Mouse (Mus musculus) myocyte (in vitro differentiated cells): ENCODE results near the gene Gm4881. TPM values are rescaled to one million over a fixed set of nuclear protein-coding genes. Genes with fewer than 3 reads are reported as not detected.

Source experiments
- H3K27me3 ChIP-seq: one replicate; pipeline ENCODE4 v1.6.1; 2011; ENCODE audit not compliant: control insufficient read depth, insufficient read depth, insufficient read length
- H3K36me3 ChIP-seq: one replicate; pipeline ENCODE4 v1.6.1; 2011; ENCODE audit not compliant: control insufficient read depth, insufficient read depth
- H3K4me2 ChIP-seq: one replicate; pipeline ENCODE4 v1.6.1; 2011; ENCODE audit warnings: low read depth, control low read depth
- H3K4me3 ChIP-seq: one replicate; pipeline ENCODE4 v1.5.1; 2011; ENCODE audit warnings: mild to moderate bottlenecking, control low read depth, moderate library complexity
- H3K79me2 ChIP-seq: one replicate; pipeline ENCODE4 v1.6.1; 2011; ENCODE audit not compliant: control insufficient read depth, insufficient read depth
- H3ac ChIP-seq: one replicate; pipeline ENCODE4 v1.6.1; 2011; ENCODE audit not compliant: control insufficient read depth, insufficient read length
- CEBPB ChIP-seq: IDR thresholded peaks from 2 replicates; pipeline ENCODE4 v1.6.1; 2011; ENCODE audit warnings: mild to moderate bottlenecking, moderate library complexity; ENCODE audit not compliant: poor library complexity, insufficient read depth, severe bottlenecking
- E2F4 ChIP-seq: IDR thresholded peaks from one replicate; pipeline ENCODE4 v1.6.1; 2011; ENCODE audit warnings: mild to moderate bottlenecking, control low read depth, moderate library complexity; ENCODE audit not compliant: insufficient read depth
- MAX ChIP-seq: IDR thresholded peaks from one replicate; pipeline ENCODE4 v1.6.1; 2011; ENCODE audit warnings: low read depth, mild to moderate bottlenecking, control low read depth
- MYOD1 ChIP-seq, 3 experiments: IDR thresholded peaks; one replicate each; pipeline ENCODE4 v1.6.1; 2011; ENCODE audit warnings: control low read depth in 2 of 3, low read depth in 2 of 3, mild to moderate bottlenecking in 2 of 3, moderate library complexity in 1 of 3; ENCODE audit not compliant: insufficient read length in 2 of 3, control insufficient read depth in 1 of 3
- MYOG ChIP-seq, 3 experiments: IDR thresholded peaks; one replicate each; pipeline ENCODE4 v1.6.1; 2011; ENCODE audit warnings: control low read depth in 2 of 3, low read depth in 2 of 3, mild to moderate bottlenecking in 2 of 3; ENCODE audit not compliant: insufficient read length in 2 of 3, control insufficient read depth in 1 of 3, insufficient read depth in 1 of 3
- POLR2A ChIP-seq: IDR thresholded peaks from one replicate; pipeline ENCODE4 v1.6.1; 2011; ENCODE audit warnings: low read depth, mild to moderate bottlenecking, control low read depth, moderate library complexity; ENCODE audit not compliant: insufficient read length
- POLR2AphosphoS2 ChIP-seq: IDR thresholded peaks from one replicate; pipeline ENCODE4 v1.6.1; 2011; ENCODE audit warnings: low read depth, control low read depth; ENCODE audit not compliant: insufficient read length
- REST ChIP-seq: IDR thresholded peaks from one replicate; pipeline ENCODE4 v1.6.1; 2011; ENCODE audit warnings: mild to moderate bottlenecking, control low read depth, moderate library complexity; ENCODE audit not compliant: insufficient read depth, insufficient read length
- SRF ChIP-seq: IDR thresholded peaks from one replicate; pipeline ENCODE4 v1.6.1; 2011; ENCODE audit warnings: low read depth; ENCODE audit not compliant: control insufficient read depth, insufficient read length
- TCF12 ChIP-seq: IDR thresholded peaks from one replicate; pipeline ENCODE4 v1.6.1; 2011; ENCODE audit warnings: mild to moderate bottlenecking, control low read depth; ENCODE audit not compliant: poor library complexity, insufficient read depth, severe bottlenecking
- TCF3 ChIP-seq: IDR thresholded peaks from one replicate; pipeline ENCODE4 v1.6.1; 2011; ENCODE audit warnings: low read depth, control low read depth; ENCODE audit not compliant: insufficient read length
- USF1 ChIP-seq: IDR thresholded peaks from one replicate; pipeline ENCODE4 v1.6.1; 2011; ENCODE audit warnings: low read depth, mild to moderate bottlenecking, control low read depth, moderate library complexity
- polyA plus RNA-seq: library from polyadenylated mRNA; unstranded; fragments of >200 nt; fragmentation: generic; extraction: Trizol; gene quantifications from one replicate; pipeline ENCODE4 v1.2.1, GENCODE M21; 2012; ENCODE audit warnings: missing spikeins

Gene Gm4881
- polyA plus RNA-seq, 1 experiment, result not detected

- no peaks in the 10 kb centered on the region for H3K27me3 ChIP-seq
- peaks cover 18% of the 10 kb centered on the region for H3K79me2 ChIP-seq
- H3K4me2 ChIP-seq, result no peak overlapping the region
- H3K4me3 ChIP-seq, result no peak overlapping the region
- TF ChIP-seq CEBPB (no peak), POLR2AphosphoS2 (no peak), SRF (no peak), MYOD1 (IDR thresholded peaks at IDR 0.05; ENCODE audit: control insufficient read depth in 1 of 3, insufficient read length in 2 of 3, low read depth in 2 of 3) (no peak), USF1 (no peak), MAX (no peak), E2F4 (no peak), TCF12 (no peak), REST (no peak), MYOG (IDR thresholded peaks at IDR 0.05; ENCODE audit: control insufficient read depth in 1 of 3, insufficient read depth in 1 of 3, insufficient read length in 2 of 3, low read depth in 2 of 3) (no peak), TCF3 (no peak)
- peaks cover 5% of the 10 kb centered on the region for H3K36me3 ChIP-seq
- no peak overlapping the region for H3ac ChIP-seq
Observed at GRCm38 (mm10) chr7:24907211-24907748, 37.0 kb downstream of the Gm4881 start.

- Histone ChIP-seq H3K36me3 (peaks cover 5% of the 10 kb centered on the region), H3K79me2 (peaks cover 18% of the 10 kb centered on the region), H3K27me3 (no peaks in the 10 kb centered on the region), H3K4me3 (no peak overlapping the region), H3K4me2 (peak overlapping the region; percentile 27), H3ac (no peak overlapping the region)
- TF ChIP-seq TCF3 (no peak), POLR2A (no peak)
Observed at GRCm38 (mm10) chr7:24906551-24906950, 37.7 kb downstream of the Gm4881 start.

- Histone ChIP-seq H3K4me3 (peak overlapping the region; percentile 73), H3K79me2 (peaks cover 18% of the 10 kb centered on the region), H3K36me3 (peaks cover 5% of the 10 kb centered on the region), H3K27me3 (no peaks in the 10 kb centered on the region), H3ac (peak overlapping the region; percentile 8), H3K4me2 (peak overlapping the region; percentile 97)
- no peak for TF ChIP-seq E2F4
- TF ChIP-seq POLR2AphosphoS2, result no peak
- no peak for TF ChIP-seq TCF12
- no peak for TF ChIP-seq MYOD1 (IDR thresholded peaks at IDR 0.05; ENCODE audit: control insufficient read depth in 1 of 3, insufficient read length in 2 of 3, low read depth in 2 of 3)
- TF ChIP-seq POLR2A, result no peak
- no peak for TF ChIP-seq USF1
- TF ChIP-seq REST, result no peak
- no peak for TF ChIP-seq TCF3
- no peak for TF ChIP-seq MYOG (IDR thresholded peaks at IDR 0.05; ENCODE audit: control insufficient read depth in 1 of 3, insufficient read depth in 1 of 3, insufficient read length in 2 of 3, low read depth in 2 of 3)
- no peak for TF ChIP-seq MAX
- TF ChIP-seq CEBPB, result no peak
- no peak for TF ChIP-seq SRF
Observed at GRCm38 (mm10) chr7:24904936-24905335, 39.4 kb downstream of the Gm4881 start.

GRCm38 (mm10) chr7:24904070-24904483 lies 40.2 kb downstream of the Gm4881 start:
- peak; percentile 86 for TF ChIP-seq POLR2AphosphoS2
- peak in 1 of 3 experiments; percentile 45 for TF ChIP-seq MYOG (IDR thresholded peaks at IDR 0.05; ENCODE audit: control insufficient read depth in 1 of 3, insufficient read depth in 1 of 3, insufficient read length in 2 of 3, low read depth in 2 of 3)
- TF ChIP-seq REST, result no peak
- peak; percentile 32 for TF ChIP-seq SRF
- TF ChIP-seq TCF12, result no peak
- TF ChIP-seq POLR2A, result peak; percentile 59
- no peak for TF ChIP-seq MAX
- no peak for TF ChIP-seq MYOD1 (IDR thresholded peaks at IDR 0.05; ENCODE audit: control insufficient read depth in 1 of 3, insufficient read length in 2 of 3, low read depth in 2 of 3)
- TF ChIP-seq USF1, result no peak
- TF ChIP-seq TCF3, result no peak
- no peak for TF ChIP-seq E2F4
- peak; percentile 50; the same call in 1 of the 2 replicates for TF ChIP-seq CEBPB
- peak overlapping the region; percentile 73 for H3K4me3 ChIP-seq
- H3ac ChIP-seq, result peak overlapping the region; percentile 8
- H3K27me3 ChIP-seq, result no peaks in the 10 kb centered on the region
- H3K36me3 ChIP-seq, result peaks cover 5% of the 10 kb centered on the region
- peak overlapping the region; percentile 97 for H3K4me2 ChIP-seq
- peaks cover 18% of the 10 kb centered on the region for H3K79me2 ChIP-seq

- Histone ChIP-seq H3K4me2 (peak overlapping the region; percentile 85), H3ac (peak overlapping the region; percentile 74), H3K27me3 (no peaks in the 10 kb centered on the region), H3K79me2 (peaks cover 18% of the 10 kb centered on the region), H3K4me3 (peak overlapping the region; percentile 73), H3K36me3 (no peaks in the 10 kb centered on the region)
- TF ChIP-seq MYOD1 (IDR thresholded peaks at IDR 0.05; ENCODE audit: control insufficient read depth in 1 of 3, insufficient read length in 2 of 3, low read depth in 2 of 3) (no peak), CEBPB (no peak), TCF3 (no peak), MYOG (IDR thresholded peaks at IDR 0.05; ENCODE audit: control insufficient read depth in 1 of 3, insufficient read depth in 1 of 3, insufficient read length in 2 of 3, low read depth in 2 of 3) (no peak), POLR2AphosphoS2 (no peak)
Observed at GRCm38 (mm10) chr7:24903444-24903825, 40.9 kb downstream of the Gm4881 start.
